Mouse (Mus musculus) monocyte, adult 2 months (primary cell): Measurements from ENCODE around the gene Ggta1.

Experiments
- DNase-seq, 2 experiments: peaks; one replicate each; pipeline ENCODE4 v3.0.0; 2022; ENCODE audit warnings: low spot score in 2 of 2, low read depth in 1 of 2

Ggta1 gene

GRCm38 (mm10) chr2:35491151-35491550 lies 28.1 kb upstream of the Ggta1 start:
- no peak for DNase-seq

- no peak for DNase-seq
Measured at GRCm38 (mm10) chr2:35490458-35491111, 27.6 kb upstream of the Ggta1 start.

- no peak for DNase-seq
Measured at GRCm38 (mm10) chr2:35487700-35488099, 24.7 kb upstream of the Ggta1 start.

GRCm38 (mm10) chr2:35486981-35487655 lies 24.1 kb upstream of the Ggta1 start:
- no peak for DNase-seq

GRCm38 (mm10) chr2:35484102-35484501 lies 21.1 kb upstream of the Ggta1 start:
- no peak for DNase-seq

- DNase-seq, result no peak
Measured at GRCm38 (mm10) chr2:35483402-35483801, 20.4 kb upstream of the Ggta1 start.

- no peak for DNase-seq
Measured at GRCm38 (mm10) chr2:35481322-35481990, 18.4 kb upstream of the Ggta1 start.

- DNase-seq, result no peak
Measured at GRCm38 (mm10) chr2:35480073-35480472, 17.0 kb upstream of the Ggta1 start.

- no peak for DNase-seq
Measured at GRCm38 (mm10) chr2:35478812-35479122, 15.7 kb upstream of the Ggta1 start.

- no peak for DNase-seq
Measured at GRCm38 (mm10) chr2:35477999-35478811, 15.2 kb upstream of the Ggta1 start.

GRCm38 (mm10) chr2:35477321-35477720 lies 14.3 kb upstream of the Ggta1 start:
- no peak for DNase-seq

GRCm38 (mm10) chr2:35474916-35475315 lies 11.9 kb upstream of the Ggta1 start:
- no peak for DNase-seq

GRCm38 (mm10) chr2:35469266-35469665 lies 6.2 kb upstream of the Ggta1 start:
- no peak for DNase-seq

GRCm38 (mm10) chr2:35468276-35468675 lies 5.2 kb upstream of the Ggta1 start:
- no peak for DNase-seq

GRCm38 (mm10) chr2:35467855-35468254 lies 4.8 kb upstream of the Ggta1 start:
- DNase-seq, result no peak

- no peak for DNase-seq
Measured at GRCm38 (mm10) chr2:35465677-35466076, 2.6 kb upstream of the Ggta1 start.

GRCm38 (mm10) chr2:35464548-35464947 lies 1.5 kb upstream of the Ggta1 start:
- peak in 1 of 2 experiments; percentile 19 for DNase-seq

GRCm38 (mm10) chr2:35464089-35464534 lies 1.1 kb upstream of the Ggta1 start:
- no peak for DNase-seq

GRCm38 (mm10) chr2:35463372-35464088 lies 499 bp upstream of the Ggta1 start:
- peak; percentile 63 to 77 for DNase-seq

- DNase-seq, result no peak
Measured at GRCm38 (mm10) chr2:35461971-35462787, 852 bp downstream of the Ggta1 start.
